Mouse (Mus musculus) layer of hippocampus, adult 8-10 months (tissue): ENCODE measurements at regions not wholly inside any gene's neighbourhood (a gene's known extent, or its start where the extent isn't known, plus 50 kb on each side); places are given as distances from the start of the nearest gene placed in this dataset.
A peak's percentile ranks its signal among the peaks of the same experiment; 100 is the strongest.

Experiments used
- DNase-seq, 2 experiments: peaks; one replicate each; pipeline ENCODE4 v3.0.0; 2022; ENCODE audit warnings: low spot score in 2 of 2

- DNase-seq = no peak
These were observed 329.0 kb downstream of the Pik3r1 start for GRCm38 (mm10) chr13:101439041-101439440.

DNA sequence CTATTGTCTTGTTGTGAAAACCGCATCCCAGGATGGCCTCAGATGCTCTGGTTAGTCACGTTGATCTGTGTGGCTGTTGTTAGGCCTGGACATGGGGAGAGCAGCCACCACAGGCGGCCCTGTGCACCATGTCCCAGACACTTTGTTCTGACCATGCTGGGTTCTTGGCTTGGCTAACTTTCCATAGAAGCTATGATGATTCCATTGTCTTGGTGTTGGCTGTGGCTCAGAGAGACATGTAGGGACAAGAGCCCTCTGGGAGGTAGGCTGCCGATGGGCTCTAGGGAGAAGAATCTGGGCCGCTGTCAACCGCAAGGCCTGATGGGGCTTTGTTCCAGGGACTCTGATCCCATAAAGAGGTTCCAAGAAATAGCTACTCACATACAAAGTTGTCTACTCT lies 334.9 kb downstream of the Pik3r1 start:
- DNase-seq = no peak

GRCm38 (mm10) chr13:101427426-101428221 lies 340.4 kb downstream of the Pik3r1 start:
- DNase-seq = no peak

GRCm38 (mm10) chr13:101426461-101426860 lies 341.6 kb downstream of the Pik3r1 start:
- no peak for DNase-seq

GRCm38 (mm10) chr13:101422082-101422481 lies 345.9 kb downstream of the Pik3r1 start:
- DNase-seq = no peak

DNA sequence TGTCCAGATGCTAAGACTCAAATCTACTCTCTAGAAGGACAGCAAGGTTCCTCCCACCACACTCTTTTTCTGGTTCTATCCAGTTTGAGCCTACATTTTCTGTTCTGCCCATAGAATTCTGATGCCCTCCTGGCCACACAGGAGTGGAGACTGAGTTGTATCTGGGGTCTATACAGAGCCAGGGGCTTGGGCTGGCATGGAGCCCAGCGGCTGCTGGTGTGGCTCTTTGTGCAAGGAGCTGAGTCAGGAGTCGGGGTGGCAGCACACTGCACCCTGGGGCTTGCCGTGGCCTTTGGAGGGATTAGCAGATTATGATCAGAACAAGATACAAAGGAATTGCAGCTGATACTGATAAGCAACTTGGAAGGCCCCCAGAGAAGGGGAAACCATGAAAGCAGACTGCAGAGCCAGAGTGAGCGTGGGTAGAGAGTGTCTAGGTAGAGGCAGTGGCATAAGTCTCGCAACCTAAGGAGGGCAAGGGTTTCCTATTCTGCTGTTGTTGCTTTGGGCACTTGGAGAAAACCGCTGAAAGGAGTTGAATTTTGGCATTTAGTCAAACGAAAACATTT lies 348.5 kb downstream of the Pik3r1 start:
- no peak for DNase-seq

DNA sequence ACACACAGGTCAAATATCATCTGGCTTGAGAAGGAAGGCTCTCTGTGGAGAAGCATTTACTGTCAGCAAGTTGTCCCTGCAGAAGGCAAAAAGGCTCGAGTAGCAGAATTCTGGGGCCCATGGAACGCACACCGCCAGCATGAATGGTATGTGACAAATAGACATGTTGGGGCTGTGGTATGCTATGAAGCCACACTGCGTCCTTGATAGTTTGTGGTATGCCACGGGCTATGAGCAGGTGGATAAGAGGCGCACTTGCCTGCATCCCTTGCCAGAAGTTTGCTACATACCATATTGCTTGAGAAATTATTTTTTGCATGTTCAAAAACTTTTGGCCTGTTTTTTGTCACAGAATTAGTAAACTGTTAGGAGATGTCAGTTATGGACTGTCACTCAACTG lies 349.7 kb downstream of the Pik3r1 start:
- DNase-seq = no peak

DNA sequence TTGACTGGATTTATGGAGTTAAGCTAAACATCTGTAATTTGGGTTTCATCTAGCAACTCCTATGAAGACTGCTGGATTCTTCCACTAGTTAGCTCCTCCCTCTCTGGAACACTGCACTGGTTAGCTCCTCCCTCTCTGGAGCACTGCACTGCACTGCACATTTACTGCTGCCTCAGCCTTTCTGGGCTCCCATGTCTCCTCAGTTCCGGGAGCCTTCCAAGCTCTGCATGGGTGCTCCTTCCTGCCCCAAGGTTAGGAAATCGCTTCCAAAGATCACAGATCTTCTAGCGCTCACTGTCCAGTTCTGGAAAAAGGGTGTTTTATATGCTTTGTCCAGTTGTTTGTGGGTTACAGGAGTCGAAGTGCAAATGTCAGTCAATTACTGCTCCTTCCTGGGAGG lies 359.1 kb downstream of the Pik3r1 start:
- DNase-seq = no peak

GRCm38 (mm10) chr13:101407633-101408032 lies 360.4 kb downstream of the Pik3r1 start:
- no peak for DNase-seq

DNA sequence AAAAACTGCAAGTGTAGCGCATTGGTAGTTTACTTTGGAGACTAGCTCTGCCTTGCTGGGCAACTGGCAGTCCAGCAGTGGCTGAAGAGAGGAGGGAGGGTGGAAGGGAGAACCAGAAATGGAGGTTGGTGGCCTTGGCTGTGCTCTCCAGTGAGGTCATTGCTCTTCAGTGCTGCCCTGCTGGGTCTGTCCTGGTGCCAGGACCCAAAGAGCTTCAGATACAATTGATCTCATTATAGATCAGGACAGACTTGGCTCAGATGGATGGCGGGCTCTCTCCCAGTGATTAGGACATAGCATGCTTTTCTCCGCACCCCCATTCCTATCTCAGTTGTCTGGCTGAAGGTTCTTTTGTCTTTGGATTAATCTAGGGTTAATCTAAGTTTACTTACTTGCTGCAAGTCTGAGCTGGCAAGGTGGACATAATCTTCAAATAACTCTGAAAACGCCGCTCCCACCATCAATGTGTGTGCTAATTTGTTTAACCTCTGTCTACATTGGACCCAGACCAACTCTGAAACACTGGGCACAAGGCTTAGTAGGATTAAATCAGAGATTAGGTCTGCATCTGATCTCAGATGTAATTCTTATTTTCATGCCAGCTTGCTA lies 394.3 kb downstream of the Pik3r1 start:
- peak; percentile 31 to 38 for DNase-seq

DNA sequence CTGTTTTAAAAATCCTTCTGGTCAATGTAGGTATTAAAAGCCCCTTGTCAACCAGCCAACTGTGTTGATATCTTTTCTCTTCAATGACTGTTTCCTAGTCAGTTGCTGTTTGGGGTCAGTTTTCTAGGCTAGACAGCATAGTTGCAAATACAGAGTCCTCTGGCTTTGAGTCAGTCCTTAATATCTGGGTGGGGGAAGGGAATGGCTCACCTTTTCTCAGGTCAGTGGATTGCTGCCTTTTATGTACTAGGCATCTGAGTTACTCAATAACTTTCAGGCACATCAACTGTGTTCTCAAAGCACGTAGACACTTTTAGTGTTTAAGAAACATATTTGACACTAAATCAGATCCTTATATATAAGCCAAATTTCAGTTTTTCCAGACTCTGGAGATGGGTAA lies 396.1 kb downstream of the Pik3r1 start:
- no peak for DNase-seq

- DNase-seq = no peak
These were observed 399.8 kb downstream of the Pik3r1 start for GRCm38 (mm10) chr13:101368170-101368569.

DNA sequence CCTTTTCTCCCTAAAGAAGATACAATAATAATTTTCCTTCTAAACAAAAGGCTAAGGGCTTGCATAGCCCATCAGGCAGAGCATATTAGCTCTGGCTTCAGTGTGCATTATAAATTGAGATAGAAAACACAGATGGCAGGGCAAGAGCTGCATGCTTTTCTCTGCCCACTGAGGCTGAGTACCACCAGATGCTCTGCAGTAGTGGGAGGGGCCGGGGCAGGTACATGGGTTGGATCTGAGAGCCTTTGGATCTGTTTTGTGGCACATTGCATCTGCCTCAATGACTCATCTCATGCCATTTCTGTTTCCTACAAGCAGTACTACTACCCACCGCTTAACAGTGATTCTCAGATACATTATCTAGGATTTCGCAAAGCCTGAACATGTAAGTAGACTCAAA lies 412.7 kb downstream of the Pik3r1 start:
- peak; percentile 44 for DNase-seq

DNA sequence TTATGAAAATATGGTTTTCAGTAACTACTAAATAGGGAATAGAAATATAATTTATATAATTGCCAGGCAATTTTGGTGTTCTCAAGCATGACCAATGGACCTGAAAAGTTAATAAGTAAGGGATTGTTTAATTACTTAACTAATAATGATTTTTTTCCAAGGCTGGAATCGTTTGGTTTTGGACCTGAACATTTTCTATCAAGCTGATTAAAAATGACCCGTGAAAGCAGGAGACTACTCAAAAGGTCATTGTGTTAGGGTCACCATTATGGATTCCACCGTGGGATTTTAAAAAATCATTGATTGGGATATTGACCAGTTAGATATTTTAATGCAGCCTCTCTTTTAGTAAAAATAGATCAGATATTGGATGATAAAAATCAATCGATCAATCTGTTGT lies 416.9 kb downstream of the Pik3r1 start:
- no peak for DNase-seq

DNA sequence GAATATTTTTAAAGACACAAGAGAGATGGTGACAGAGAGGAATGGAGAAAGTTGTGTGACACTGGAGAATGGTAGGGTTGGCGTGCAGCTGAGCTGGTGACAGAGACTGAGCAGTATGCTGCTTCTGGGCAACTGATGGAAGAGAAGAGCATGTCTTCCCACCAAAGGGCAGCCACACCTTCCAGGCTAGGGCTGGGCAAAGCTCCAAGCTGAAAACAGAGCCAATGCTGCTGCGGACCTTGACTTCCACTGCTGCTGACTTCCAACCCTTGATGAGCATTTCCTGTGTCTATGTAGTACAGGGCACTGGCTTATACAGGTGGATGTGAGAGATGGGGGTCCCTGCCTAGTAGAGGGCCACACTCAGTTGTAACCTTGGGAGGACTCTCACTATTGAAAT lies 418.7 kb downstream of the Pik3r1 start:
- DNase-seq = no peak

DNA sequence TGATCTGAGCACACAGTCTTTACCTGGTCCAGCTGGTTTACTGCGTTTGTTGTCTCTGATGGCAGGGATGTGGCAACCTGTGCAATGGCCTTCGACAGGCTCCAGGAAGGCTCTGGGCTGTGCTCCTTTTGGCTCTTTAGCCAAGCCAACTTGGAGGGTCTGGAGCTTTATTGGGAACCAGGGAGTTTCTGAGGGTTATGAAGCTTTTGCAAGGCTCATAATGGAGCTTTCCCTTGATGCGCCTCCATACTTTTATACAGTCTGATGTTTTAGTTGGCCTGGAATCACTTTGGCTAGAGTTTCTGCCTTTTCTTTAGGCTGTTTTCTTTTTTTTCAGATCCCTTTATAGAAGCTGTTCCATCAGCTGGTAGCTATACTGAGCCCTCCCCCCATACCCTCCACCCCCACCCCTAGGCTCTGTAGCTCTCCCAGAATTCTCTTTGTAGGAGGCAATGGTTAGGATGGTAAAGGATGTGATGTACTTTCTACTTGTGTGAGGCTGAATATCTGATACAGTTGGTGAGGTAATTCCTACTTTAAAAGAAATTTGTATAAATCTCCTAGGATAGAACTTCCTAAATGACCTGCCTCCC lies 429.6 kb downstream of the Pik3r1 start:
- no peak for DNase-seq

- peak; percentile 13 for DNase-seq
These were observed 449.4 kb downstream of the Pik3r1 start for GRCm38 (mm10) chr13:101318621-101319020.

DNA sequence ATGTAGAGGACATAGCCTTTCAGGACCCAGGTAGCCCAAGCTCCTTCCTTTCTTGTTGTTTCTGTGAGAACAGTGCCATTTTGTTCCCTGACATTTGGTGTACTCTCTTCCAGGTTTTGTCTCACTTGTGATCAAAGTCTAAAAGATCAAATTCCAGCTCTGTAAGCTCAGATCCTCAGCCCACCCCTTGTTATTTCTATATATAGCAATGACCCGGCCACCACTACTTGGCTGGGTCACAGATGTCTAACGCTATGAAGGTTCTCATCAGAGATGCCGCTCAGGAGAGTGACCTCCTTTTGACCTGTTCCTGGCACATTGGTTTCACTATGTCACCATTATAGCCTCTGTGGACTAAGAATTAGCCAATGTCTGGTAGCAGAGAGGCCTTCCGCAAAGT lies 451.7 kb downstream of the Pik3r1 start:
- DNase-seq = no peak

GRCm38 (mm10) chr13:101314040-101314439 lies 454.0 kb downstream of the Pik3r1 start:
- no peak for DNase-seq

DNA sequence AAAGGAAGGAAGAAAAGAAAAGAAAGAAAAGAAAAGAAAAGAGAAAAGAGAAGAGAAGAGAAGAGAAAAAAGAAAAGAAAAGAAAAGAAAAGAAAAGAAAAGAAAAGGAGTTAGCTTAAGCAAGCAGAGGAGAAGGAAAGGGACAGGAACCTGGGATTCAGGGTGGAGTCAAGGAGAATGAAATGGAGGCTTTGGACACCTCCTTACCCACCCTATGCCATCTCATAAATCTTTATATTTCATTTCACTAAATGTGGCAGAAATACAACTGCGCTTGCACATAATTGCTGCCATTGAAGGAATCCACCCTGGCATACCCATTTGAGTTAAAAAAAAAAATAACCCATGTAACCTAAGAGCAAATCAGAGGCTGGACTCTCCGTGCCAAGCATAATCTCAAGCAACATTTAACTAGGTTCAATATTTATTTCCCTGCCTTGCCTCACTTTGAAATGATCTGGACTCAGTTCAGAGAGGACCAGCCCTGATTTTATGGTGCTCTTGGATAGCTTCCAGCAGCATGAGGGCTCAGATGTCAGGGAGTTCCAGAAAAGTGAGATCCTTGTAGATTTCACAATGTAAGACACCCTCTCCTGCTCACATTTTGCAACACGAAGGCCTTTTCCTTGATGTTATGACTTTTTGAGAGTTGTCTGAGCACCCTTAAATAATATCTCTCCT lies 456.2 kb downstream of the Pik3r1 start:
- DNase-seq = no peak

- DNase-seq = no peak
These were observed 459.3 kb downstream of the Pik3r1 start for GRCm38 (mm10) chr13:101308724-101309123.
